Mouse (Mus musculus): ENCODE measurements around the gene Scyl2. TPM values are rescaled to one million over a fixed set of nuclear protein-coding genes. Genes with fewer than 3 reads are reported as not detected.
A peak's percentile ranks its signal among the peaks of the same experiment; 100 is the strongest.

Scyl2 gene
- polyA plus RNA-seq (2014; fragmentation: Nextera tagmentation; extraction: Ambion mirVana), result 12.7 and 14.8 TPM in 2 replicates

DNA sequence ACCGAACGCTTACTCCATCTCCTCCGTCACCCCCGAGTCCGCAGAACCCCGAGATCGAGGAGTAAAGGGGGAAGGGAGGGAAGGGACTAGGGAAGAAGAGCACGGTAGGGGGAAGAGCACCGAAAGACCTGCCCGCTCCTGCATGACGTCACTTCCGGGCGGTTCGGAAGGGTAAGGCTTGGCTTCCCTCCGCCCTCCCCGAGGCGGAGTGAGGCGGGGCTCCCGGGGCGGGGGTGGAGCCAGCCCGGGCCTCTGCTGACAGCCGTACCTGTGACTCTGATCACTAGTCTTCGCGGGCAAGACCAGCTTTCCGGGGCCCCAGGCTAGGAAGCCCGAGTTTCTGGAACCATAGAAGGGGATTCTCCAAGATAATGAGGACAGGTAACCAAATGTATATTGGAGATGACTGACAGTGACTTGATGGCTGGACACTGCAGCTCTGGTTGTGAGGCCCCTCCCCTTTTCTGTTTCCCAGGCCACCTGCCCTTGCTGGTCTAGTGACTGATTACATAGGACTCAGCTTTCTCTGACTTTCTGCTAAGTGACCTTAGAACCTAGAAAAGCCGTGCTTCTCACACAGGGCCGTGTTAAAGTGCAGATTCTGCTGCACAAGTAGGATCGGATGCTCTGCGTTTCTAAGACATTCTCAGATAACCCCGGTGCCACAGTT is at the start of gene Scyl2:
Gene Scyl2, minus strand, starts transcription at position 147 of the 670 bp plus-strand sequence.
- peak within 1 kb of the TSS; percentile 59; the same call in 1 of the 2 replicates for H3K27ac ChIP-seq (replicated peaks; ENCODE audit: low read depth, low read length)
- peak within 1 kb of the TSS; percentile 56 for H3K4me2 ChIP-seq (ENCODE audit: low read depth, low read length)
- H3K36me3 ChIP-seq (ENCODE audit: control insufficient read depth, insufficient read depth, low read length), result no peaks in the 10 kb centered on the region
- peak; percentile 97 for DNase-seq (ENCODE audit: low spot score)
- H3K9ac ChIP-seq (ENCODE audit: low read depth, low read length), result peak within 1 kb of the TSS; percentile 91
- H3K4me1 ChIP-seq (ENCODE audit: control insufficient read depth, insufficient read depth, low read length), result peaks cover 5% of the 10 kb centered on the region
- H3K27me3 ChIP-seq (replicated peaks; ENCODE audit: control insufficient read depth, insufficient read depth, low read length), result no peaks in the 10 kb centered on the region
- peak within 1 kb of the TSS; percentile 85 for H3K4me3 ChIP-seq (ENCODE audit: low read depth, low read length)
- ATAC-seq (ENCODE audit: low read depth), result peak; percentile 98
- 6% methylated on average over 30 of the region's 31 CpGs for WGBS
- no peaks in the 10 kb centered on the region for H3K9me3 ChIP-seq (ENCODE audit: control insufficient read depth, low read length)

DNA sequence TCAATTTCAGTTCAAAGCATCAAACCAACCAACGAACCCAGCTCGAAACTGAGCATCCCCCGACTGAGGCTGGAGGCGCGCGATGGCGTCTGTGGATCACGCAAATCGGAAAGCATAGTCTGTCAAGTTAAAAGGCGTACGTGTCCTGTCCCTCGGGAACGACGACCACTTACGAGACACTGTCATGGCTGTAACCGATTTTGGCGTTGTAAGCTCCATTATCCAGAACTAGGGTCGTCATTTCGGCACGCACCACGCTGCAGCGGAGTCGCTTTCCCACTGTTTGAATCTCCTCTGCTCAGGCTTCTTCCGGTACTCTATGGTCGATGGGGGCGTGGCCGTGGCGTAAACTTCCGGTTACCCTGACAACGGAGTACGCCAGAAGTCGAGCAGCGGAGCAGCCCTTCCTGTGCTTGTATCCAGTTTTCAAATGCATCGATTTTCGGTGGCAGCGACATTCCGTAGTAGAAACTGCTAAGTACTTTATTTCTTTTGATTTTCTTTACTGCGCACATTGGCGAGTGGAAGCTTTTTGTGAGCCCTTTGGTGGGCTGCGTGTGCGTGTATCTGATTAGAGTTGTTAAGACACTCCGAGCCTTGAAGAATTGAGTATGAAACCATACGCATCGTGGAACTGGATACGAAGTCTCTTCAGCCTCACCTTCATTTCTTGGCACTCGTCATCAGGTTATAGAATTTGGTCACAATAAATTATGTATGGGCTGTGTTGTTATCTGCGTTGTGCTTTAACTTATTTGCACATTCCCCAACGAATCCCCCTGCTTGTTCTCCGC is 46.1 kb upstream of the Scyl2 start, which contains the start of gene Actr6:
Gene Actr6, minus strand, starts transcription at position 295 of the 794 bp plus-strand sequence.
- Histone ChIP-seq H3K27me3 (replicated peaks; ENCODE audit: control insufficient read depth, insufficient read depth, low read length) (no peaks in the 10 kb centered on the region), H3K9me3 (ENCODE audit: control insufficient read depth, low read length) (no peaks in the 10 kb centered on the region), H3K27ac (replicated peaks; ENCODE audit: low read depth, low read length) (peak within 1 kb of the TSS; percentile 77), H3K9ac (ENCODE audit: low read depth, low read length) (peak within 1 kb of the TSS; percentile 71), H3K4me3 (ENCODE audit: low read depth, low read length) (peak within 1 kb of the TSS; percentile 78), H3K4me2 (ENCODE audit: low read depth, low read length) (peak within 1 kb of the TSS; percentile 66), H3K36me3 (ENCODE audit: control insufficient read depth, insufficient read depth, low read length) (peaks cover 4% of the 10 kb centered on the region; the same call in 1 of the 2 replicates), H3K4me1 (ENCODE audit: control insufficient read depth, insufficient read depth, low read length) (0 out of 2 replicates have a peak, but pooled peaks cover 4% of the 10 kb centered on the region)
- 1% methylated on average over 49 of the region's 49 CpGs for WGBS
- DNase-seq (ENCODE audit: low spot score), result peak; percentile 97
- ATAC-seq (ENCODE audit: low read depth), result peak; percentile 99

DNA sequence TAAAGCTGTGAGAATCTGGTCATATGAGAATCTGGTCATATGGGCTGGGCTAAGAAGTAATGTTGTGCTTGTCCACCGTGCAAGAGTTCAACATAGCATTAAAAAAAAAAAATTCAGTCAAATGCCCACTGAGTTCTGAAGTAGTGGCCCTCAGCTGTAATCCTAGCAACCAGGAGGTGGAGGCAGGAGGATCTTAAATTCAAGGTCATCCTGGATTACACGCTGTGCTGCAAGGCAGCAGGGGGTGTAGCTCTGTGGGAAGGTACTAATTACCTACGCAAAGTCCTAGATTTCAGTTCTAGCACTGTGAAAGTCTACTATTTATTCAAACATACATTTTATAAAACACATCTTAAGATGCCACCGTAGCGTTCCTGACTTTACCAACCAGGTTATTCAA is 45.3 kb upstream of the Scyl2 start:
- 14% methylated on average over 5 of the region's 5 CpGs for WGBS
- ATAC-seq (ENCODE audit: low read depth) (no peak), DNase-seq (ENCODE audit: low spot score) (no peak)
- H3K4me1 ChIP-seq (ENCODE audit: control insufficient read depth, insufficient read depth, low read length), result 0 out of 2 replicates have a peak, but pooled peaks cover 4% of the 10 kb centered on the region
- H3K27ac ChIP-seq (replicated peaks; ENCODE audit: low read depth, low read length), result peak overlapping the region; percentile 77; the same call in 1 of the 2 replicates
- H3K27me3 ChIP-seq (replicated peaks; ENCODE audit: control insufficient read depth, insufficient read depth, low read length), result no peaks in the 10 kb centered on the region
- H3K9ac ChIP-seq (ENCODE audit: low read depth, low read length), result peak overlapping the region; percentile 71
- no peaks in the 10 kb centered on the region for H3K9me3 ChIP-seq (ENCODE audit: control insufficient read depth, low read length)
- H3K36me3 ChIP-seq (ENCODE audit: control insufficient read depth, insufficient read depth, low read length), result peaks cover 10% of the 10 kb centered on the region
- H3K4me2 ChIP-seq (ENCODE audit: low read depth, low read length), result peak overlapping the region; percentile 66
- peak overlapping the region; percentile 78 for H3K4me3 ChIP-seq (ENCODE audit: low read depth, low read length)

GRCm38 (mm10) chr10:89730386-89730785 is 44.3 kb upstream of the Scyl2 start:
- 80% methylated on average over 6 of the region's 6 CpGs for WGBS

DNA sequence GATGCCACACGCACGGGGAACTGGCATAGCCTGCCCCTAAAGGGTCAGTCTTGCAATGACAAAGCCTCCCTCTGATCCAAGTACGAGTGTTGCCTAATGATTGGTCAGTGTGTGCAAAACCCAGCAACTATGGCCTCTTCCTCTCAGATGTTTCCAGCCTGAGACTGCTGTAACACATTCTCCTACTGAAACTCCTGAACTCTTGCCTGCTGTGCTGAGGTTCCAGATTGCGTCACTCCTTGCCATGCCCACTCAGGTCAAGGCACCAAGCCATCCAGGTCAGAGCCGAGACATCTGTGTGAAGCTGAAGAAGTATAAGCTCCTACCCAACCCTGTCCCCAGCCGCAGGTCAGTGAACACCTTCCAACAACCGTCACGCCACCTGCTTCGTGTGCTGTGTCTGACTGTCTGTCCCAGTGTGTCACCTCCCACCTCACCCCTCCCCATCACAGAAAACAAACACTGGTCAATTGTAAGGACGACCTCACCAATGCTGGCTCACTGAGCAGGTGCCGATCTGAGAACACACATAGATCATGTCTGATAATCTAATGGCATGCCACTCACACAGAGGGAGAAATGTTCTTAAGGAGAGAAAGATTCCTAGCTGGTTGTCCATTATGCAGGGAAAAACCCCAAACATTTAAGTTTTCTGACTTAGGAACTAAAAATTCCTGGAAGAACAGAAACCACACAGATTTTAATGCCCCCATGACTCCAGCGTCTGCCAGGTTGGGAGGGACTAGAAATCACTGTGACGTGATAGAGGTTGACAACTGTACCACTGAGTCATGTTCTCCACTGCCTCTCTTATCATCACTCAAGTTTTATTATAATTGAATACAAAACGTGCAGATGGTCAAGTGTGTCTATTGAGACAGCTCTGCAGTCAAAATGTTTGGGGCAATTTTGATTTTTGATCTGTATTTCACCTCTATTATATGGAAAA is 36.4 kb upstream of the Scyl2 start:
- Histone ChIP-seq H3K27ac (replicated peaks; ENCODE audit: low read depth, low read length) (no peak overlapping the region), H3K4me2 (ENCODE audit: low read depth, low read length) (no peak overlapping the region), H3K27me3 (replicated peaks; ENCODE audit: control insufficient read depth, insufficient read depth, low read length) (no peaks in the 10 kb centered on the region), H3K4me3 (ENCODE audit: low read depth, low read length) (no peak overlapping the region), H3K9ac (ENCODE audit: low read depth, low read length) (no peak overlapping the region), H3K4me1 (ENCODE audit: control insufficient read depth, insufficient read depth, low read length) (no peaks in the 10 kb centered on the region), H3K36me3 (ENCODE audit: control insufficient read depth, insufficient read depth, low read length) (peaks cover 52% of the 10 kb centered on the region), H3K9me3 (ENCODE audit: control insufficient read depth, low read length) (no peaks in the 10 kb centered on the region)
- ATAC-seq (ENCODE audit: low read depth), result no peak
- no peak for DNase-seq (ENCODE audit: low spot score)
- WGBS, result 90% methylated on average over 14 of the region's 14 CpGs

More at GRCm38 (mm10) chr10:89730386-89730785, 44.3 kb upstream of the Scyl2 start:
- H3K9me3 ChIP-seq (ENCODE audit: control insufficient read depth, low read length), result no peaks in the 10 kb centered on the region
- H3K4me1 ChIP-seq (ENCODE audit: control insufficient read depth, insufficient read depth, low read length), result 0 out of 2 replicates have a peak, but pooled peaks cover 4% of the 10 kb centered on the region
- H3K36me3 ChIP-seq (ENCODE audit: control insufficient read depth, insufficient read depth, low read length), result peaks cover 19% of the 10 kb centered on the region
- ATAC-seq (ENCODE audit: low read depth), result no peak
- DNase-seq (ENCODE audit: low spot score), result no peak
- no peak overlapping the region for H3K4me3 ChIP-seq (ENCODE audit: low read depth, low read length)
- H3K27ac ChIP-seq (replicated peaks; ENCODE audit: low read depth, low read length), result no peak overlapping the region
- H3K4me2 ChIP-seq (ENCODE audit: low read depth, low read length), result no peak overlapping the region
- H3K27me3 ChIP-seq (replicated peaks; ENCODE audit: control insufficient read depth, insufficient read depth, low read length), result no peaks in the 10 kb centered on the region
- H3K9ac ChIP-seq (ENCODE audit: low read depth, low read length), result no peak overlapping the region

DNA sequence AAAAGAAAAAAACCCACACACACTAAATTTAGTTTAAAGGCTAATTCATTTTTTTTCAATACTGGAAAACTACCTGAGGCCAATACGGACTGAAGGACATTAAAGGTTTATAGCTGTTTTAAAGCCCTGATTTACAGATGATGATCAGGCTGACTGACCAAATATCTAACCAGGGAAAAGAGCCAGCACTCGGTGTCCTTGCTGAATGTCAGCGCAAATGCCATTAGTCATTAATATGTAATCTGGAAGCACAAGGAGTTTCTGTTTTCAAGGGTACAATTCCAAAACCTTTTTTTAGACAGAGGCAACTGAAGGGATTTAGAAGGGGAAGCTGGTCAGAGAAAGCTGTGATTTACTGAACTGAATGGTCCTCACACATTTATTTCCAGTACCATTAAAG is 34.7 kb upstream of the Scyl2 start:
- WGBS, result 95% methylated on average over 3 of the region's 3 CpGs
- ATAC-seq (ENCODE audit: low read depth) (no peak), DNase-seq (ENCODE audit: low spot score) (no peak)
- H3K9ac ChIP-seq (ENCODE audit: low read depth, low read length), result no peak overlapping the region
- H3K4me2 ChIP-seq (ENCODE audit: low read depth, low read length), result no peak overlapping the region
- H3K4me3 ChIP-seq (ENCODE audit: low read depth, low read length), result no peak overlapping the region
- no peak overlapping the region for H3K27ac ChIP-seq (replicated peaks; ENCODE audit: low read depth, low read length)
- no peaks in the 10 kb centered on the region for H3K4me1 ChIP-seq (ENCODE audit: control insufficient read depth, insufficient read depth, low read length)
- peaks cover 47% of the 10 kb centered on the region for H3K36me3 ChIP-seq (ENCODE audit: control insufficient read depth, insufficient read depth, low read length)
- no peaks in the 10 kb centered on the region for H3K9me3 ChIP-seq (ENCODE audit: control insufficient read depth, low read length)
- no peaks in the 10 kb centered on the region for H3K27me3 ChIP-seq (replicated peaks; ENCODE audit: control insufficient read depth, insufficient read depth, low read length)

DNA sequence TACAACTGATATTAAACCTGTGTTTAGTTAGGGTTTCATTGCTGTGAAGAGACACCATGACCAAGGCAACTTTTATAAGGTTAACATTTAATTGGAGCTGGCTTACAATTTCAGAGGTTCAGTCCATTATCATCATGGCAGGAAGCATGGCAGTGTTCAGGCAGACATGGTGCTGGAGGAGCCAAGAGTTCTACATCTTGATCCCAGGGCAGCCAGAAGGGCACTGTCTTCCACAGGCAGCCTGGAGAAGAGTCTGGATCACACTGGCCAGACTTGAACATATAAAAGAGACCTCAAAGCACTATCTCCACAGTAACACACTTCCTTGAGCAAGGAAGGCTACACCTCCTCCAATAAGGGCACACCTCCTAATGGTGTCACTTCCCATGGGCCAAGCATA is 34.2 kb upstream of the Scyl2 start:
- Histone ChIP-seq H3K9me3 (ENCODE audit: control insufficient read depth, low read length) (no peaks in the 10 kb centered on the region), H3K4me3 (ENCODE audit: low read depth, low read length) (no peak overlapping the region), H3K9ac (ENCODE audit: low read depth, low read length) (no peak overlapping the region), H3K27ac (replicated peaks; ENCODE audit: low read depth, low read length) (no peak overlapping the region), H3K27me3 (replicated peaks; ENCODE audit: control insufficient read depth, insufficient read depth, low read length) (no peaks in the 10 kb centered on the region), H3K4me2 (ENCODE audit: low read depth, low read length) (no peak overlapping the region), H3K4me1 (ENCODE audit: control insufficient read depth, insufficient read depth, low read length) (no peaks in the 10 kb centered on the region), H3K36me3 (ENCODE audit: control insufficient read depth, insufficient read depth, low read length) (peaks cover 47% of the 10 kb centered on the region)
- ATAC-seq (ENCODE audit: low read depth) (no peak), DNase-seq (ENCODE audit: low spot score) (no peak)

DNA sequence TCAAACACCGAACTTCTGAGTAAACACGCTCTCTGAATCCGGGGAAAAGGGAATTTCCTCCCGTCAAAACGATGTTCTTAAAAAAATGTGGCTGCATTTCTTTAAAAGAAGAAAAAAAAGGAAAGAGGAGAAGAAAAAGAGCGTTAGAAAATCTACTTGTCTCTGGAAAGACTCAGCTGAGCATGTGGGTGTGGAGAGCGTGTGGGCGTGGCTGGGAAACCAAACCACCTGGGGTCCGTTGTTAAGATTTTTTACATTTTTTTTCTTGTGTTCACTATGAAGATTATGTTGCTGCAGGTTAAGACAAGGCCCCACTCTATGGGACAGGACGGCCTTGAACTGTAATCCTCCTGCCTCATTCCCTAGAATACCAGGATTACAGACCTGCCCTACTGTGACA is 28.8 kb upstream of the Scyl2 start:
- peak; percentile 35 for DNase-seq (ENCODE audit: low spot score)
- WGBS, result 76% methylated on average over 10 of the region's 10 CpGs
- H3K4me1 ChIP-seq (ENCODE audit: control insufficient read depth, insufficient read depth, low read length), result no peaks in the 10 kb centered on the region
- peak; percentile 70 for ATAC-seq (ENCODE audit: low read depth)
- H3K4me3 ChIP-seq (ENCODE audit: low read depth, low read length), result no peak overlapping the region
- H3K9ac ChIP-seq (ENCODE audit: low read depth, low read length), result no peak overlapping the region
- H3K27me3 ChIP-seq (replicated peaks; ENCODE audit: control insufficient read depth, insufficient read depth, low read length), result no peaks in the 10 kb centered on the region
- H3K4me2 ChIP-seq (ENCODE audit: low read depth, low read length), result no peak overlapping the region
- H3K27ac ChIP-seq (replicated peaks; ENCODE audit: low read depth, low read length), result no peak overlapping the region
- H3K36me3 ChIP-seq (ENCODE audit: control insufficient read depth, insufficient read depth, low read length), result peaks cover 63% of the 10 kb centered on the region
- H3K9me3 ChIP-seq (ENCODE audit: control insufficient read depth, low read length), result no peaks in the 10 kb centered on the region

All from embryonic facial prominence, embryonic 14.5 days (tissue).